Mouse (Mus musculus): ENCODE data around the gene Zfp970.
"Not testable (repeated sequence)": the region's sequence is repeated elsewhere in the genome, so short reads cannot be mapped to it uniquely, and the experiment has no call there.

GRCm38 (mm10) chr2:177468222-177468621 is 3.7 kb downstream of the Zfp970 start:
- TF ChIP-seq CTCF (IDR thresholded peaks at IDR 0.05; ENCODE audit: low read depth, low read length); POLR2A (IDR thresholded peaks at IDR 0.05; ENCODE audit: extremely low read depth, insufficient read depth, low read length): not testable (repeated sequence)
